Mouse (Mus musculus) WW6 (cell line): ENCODE measurements around the gene Slc11a1.
A peak's percentile ranks its signal among the peaks of the same experiment; 100 is the strongest.

Experiments used
- DNase-seq: peaks from one replicate; pipeline ENCODE4 v3.0.0-alpha.2; 2013; ENCODE audit warnings: low read depth, low spot score

Slc11a1 gene

GRCm38 (mm10) chr1:74411753-74412325 lies 36.8 kb downstream of the Slc11a1 start:
- no peak for DNase-seq

DNA sequence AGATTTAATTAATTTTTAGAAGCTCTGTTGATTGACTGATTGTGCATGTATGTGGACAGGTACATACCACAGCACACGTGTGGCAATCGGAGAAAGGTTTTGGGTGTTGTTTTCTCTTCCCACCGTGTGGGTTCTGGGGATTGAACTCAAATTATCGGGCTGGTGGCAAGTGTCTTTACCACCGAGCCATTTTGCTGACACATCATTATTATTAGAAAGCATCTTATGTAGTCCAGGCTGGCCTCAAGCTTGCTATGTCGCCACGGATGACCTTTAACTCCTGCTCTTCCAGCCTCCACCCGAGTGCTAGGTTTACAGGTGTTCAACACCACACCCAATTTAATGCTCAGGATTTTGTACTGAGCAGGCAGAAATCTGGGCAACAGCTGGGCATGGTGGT lies 37.7 kb downstream of the Slc11a1 start:
- no peak for DNase-seq

GRCm38 (mm10) chr1:74415143-74415542 lies 40.1 kb downstream of the Slc11a1 start:
- DNase-seq = no peak

- DNase-seq = peak; percentile 28
Observed at GRCm38 (mm10) chr1:74418747-74419439, 43.9 kb downstream of the Slc11a1 start.

- DNase-seq = no peak
Observed at GRCm38 (mm10) chr1:74419440-74419794, 44.4 kb downstream of the Slc11a1 start.

GRCm38 (mm10) chr1:74423147-74423546 lies 48.2 kb downstream of the Slc11a1 start:
- DNase-seq = no peak

DNA sequence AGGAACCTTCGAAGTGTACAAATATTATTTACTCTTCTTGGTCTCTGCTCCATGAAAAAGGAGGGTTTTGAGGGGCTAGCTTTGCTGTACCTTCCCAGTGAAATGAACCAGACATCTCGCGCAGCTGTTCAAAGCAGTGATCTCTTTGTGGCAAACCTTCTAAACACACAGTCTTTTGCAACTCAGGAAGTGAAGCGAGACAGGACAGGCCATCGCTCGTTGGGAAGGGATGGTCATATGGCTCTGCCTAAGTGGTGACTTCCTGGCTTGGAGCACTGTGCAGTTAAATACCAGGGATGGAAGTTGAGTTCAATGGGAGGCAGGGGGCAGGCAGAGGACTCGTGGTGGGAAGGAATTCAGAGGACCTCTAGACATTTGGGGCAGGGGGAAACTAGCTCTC lies 50.9 kb downstream of the Slc11a1 start:
- DNase-seq = no peak

- no peak for DNase-seq
Observed at GRCm38 (mm10) chr1:74433220-74433619, 58.2 kb downstream of the Slc11a1 start.

DNA sequence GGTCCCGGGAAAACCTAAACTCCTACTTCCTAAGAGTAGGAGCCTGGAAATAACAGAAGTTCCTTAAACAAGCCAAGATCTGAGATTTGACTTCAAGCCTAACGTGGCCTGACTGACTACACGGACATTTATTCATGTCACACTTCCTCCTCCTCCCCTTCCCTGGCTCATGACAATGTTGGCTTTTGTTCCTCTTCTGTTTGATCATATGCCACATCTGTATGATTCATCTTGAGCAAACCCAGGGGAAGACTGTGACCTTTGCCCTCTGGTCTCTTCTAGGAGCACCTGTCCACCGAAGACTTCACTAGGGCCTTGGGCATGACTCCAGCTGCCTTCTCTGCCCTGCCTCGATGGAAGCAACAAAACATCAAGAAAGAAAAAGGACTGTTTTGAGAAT lies 59.6 kb downstream of the Slc11a1 start:
- DNase-seq = no peak

DNA sequence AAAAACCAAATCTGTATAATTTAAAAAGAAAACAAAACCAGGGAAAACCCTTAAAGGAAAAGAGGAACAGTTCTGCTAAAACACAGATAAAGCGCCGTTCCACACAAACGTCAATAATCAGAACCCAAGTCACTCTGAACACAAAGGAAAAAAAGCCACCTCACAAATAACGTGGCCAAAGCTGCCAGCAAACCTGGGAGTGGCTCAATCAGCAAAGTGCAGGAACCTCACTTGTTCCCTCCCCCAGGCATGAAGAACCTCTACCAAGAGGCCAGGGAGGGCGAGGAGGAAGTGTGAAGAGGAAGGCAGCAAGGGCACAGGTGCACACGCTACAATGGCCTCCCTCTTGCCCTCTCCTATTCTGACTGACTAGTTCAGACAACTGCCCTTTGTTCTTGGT lies 60.6 kb downstream of the Slc11a1 start:
- DNase-seq = no peak
